Mouse (Mus musculus) midbrain, postnatal 0 days (tissue): ENCODE measurements around the gene Ankrd13b. TPM values are rescaled to one million over a fixed set of nuclear protein-coding genes. Genes with fewer than 3 reads are reported as not detected.

Experiments
- ATAC-seq: fragments of 200-750 bp; cut with Nextera tagmentation; 2 replicates; pipeline ENCODE4 v1.8.0; 2017; ENCODE audit warnings: moderate number of reproducible peaks, mild to moderate bottlenecking, moderate TSS enrichment, moderate library complexity; ENCODE audit not compliant: low FRiP score
- DNase-seq: peaks from one replicate; pipeline ENCODE4 v3.0.0-alpha.2; 2015; ENCODE audit warnings: low spot score
- H3K27ac ChIP-seq: fragments of 300-500 bp; sonication (generic); 2 replicates; pipeline ENCODE4 v1.5.1; 2014; ENCODE audit warnings: low read depth, mild to moderate bottlenecking, low read length, mixed read lengths
- H3K27me3 ChIP-seq: fragments of 300-500 bp; sonication (generic); 2 replicates; pipeline ENCODE4 v1.6.1; 2014; ENCODE audit warnings: low read length, control low read depth, mixed read lengths; ENCODE audit not compliant: insufficient read depth
- H3K36me3 ChIP-seq: fragments of 300-500 bp; sonication (generic); 2 replicates; pipeline ENCODE4 v1.6.1; 2014; ENCODE audit warnings: low read length, control low read depth, mixed read lengths; ENCODE audit not compliant: insufficient read depth
- H3K4me1 ChIP-seq: fragments of 300-500 bp; sonication (generic); 2 replicates; pipeline ENCODE4 v1.6.1; 2014; ENCODE audit warnings: mild to moderate bottlenecking, control low read depth, antibody characterized with exemption, low read length, mixed read lengths; ENCODE audit not compliant: insufficient read depth
- H3K4me2 ChIP-seq: fragments of 300-500 bp; sonication (generic); 2 replicates; pipeline ENCODE4 v1.6.1; 2014; ENCODE audit warnings: low read depth, mild to moderate bottlenecking, low read length, mixed read lengths; ENCODE audit not compliant: poor library complexity, severe bottlenecking
- H3K4me3 ChIP-seq: fragments of 300-500 bp; sonication (generic); 2 replicates; pipeline ENCODE4 v1.5.1; 2014; ENCODE audit warnings: low read depth, mild to moderate bottlenecking, low read length, moderate library complexity
- H3K9ac ChIP-seq: fragments of 300-500 bp; sonication (generic); replicated peaks from 2 replicates; pipeline ENCODE4 v1.6.1; 2014; ENCODE audit warnings: mild to moderate bottlenecking, low read length, moderate library complexity, mixed read lengths; ENCODE audit not compliant: poor library complexity, severe bottlenecking
- H3K9me3 ChIP-seq: fragments of 300-500 bp; sonication (generic); 2 replicates; pipeline ENCODE4 v1.6.1; 2016; ENCODE audit warnings: low read length, control low read depth
- CTCF ChIP-seq: IDR thresholded peaks from 2 replicates; pipeline ENCODE4 v1.5.1; 2016; ENCODE audit warnings: antibody characterized with exemption, mild to moderate bottlenecking
- WGBS: fragments of 180-500 bp; shearing (Covaris S2); extraction: QIAGEN DNeasy Blood & Tissue Kit; methylation state at CpG from one replicate; pipeline ENCODE4 v1.1.7; 2014; 5-methylcytosine and 5-hydroxymethylcytosine counted together
- polyA plus RNA-seq: library from polyadenylated mRNA; unstranded; fragments of >200 nt; fragmentation: Nextera tagmentation; extraction: Ambion mirVana; gene quantifications from 2 replicates; pipeline ENCODE4 v1.2.1, GENCODE M21; 2015
- total RNA-seq: library from RNA; depleted of rRNA; stranded (reverse); fragments of >200 nt; gene quantifications from 2 replicates; pipeline ENCODE4 v1.2.3, GENCODE M21; 2014

The Ankrd13b gene
- total and polyA plus RNA-seq, 2 experiments from 2014 or later: 43.6 to 75.5 TPM

DNA sequence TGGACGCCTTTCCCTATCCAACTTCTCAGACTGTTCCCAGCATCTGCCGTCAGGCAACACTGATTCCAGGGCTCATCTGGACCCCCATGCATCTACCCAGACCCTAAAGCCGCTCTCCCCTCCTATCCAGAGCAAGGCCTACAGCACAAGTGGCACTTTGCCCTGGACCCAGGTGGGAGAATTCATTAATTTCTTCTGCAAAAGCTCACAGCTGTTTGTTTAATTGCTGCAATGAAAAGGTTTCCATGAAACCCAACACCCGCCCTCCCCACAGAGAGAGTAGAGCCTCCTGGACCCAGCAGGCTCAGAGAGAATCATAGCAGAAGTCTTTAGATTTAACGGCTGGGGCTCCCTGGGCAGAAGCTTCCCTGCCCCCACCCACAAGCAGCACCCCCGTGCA lies 4.2 kb downstream of the Ankrd13b start:
- H3K4me3 ChIP-seq: no peak overlapping the region
- H3K4me2 ChIP-seq: 0 out of 2 replicates have a peak overlapping the region, but pooled peaks have one; percentile 6
- ATAC-seq (no peak), DNase-seq (peak; percentile 56)
- no peak for TF ChIP-seq CTCF
- H3K9ac ChIP-seq: no peak overlapping the region
- H3K27me3 ChIP-seq: no peaks in the 10 kb centered on the region
- H3K36me3 ChIP-seq: no peaks in the 10 kb centered on the region
- 46% methylated on average over 6 of the region's 6 CpGs for WGBS
- H3K4me1 ChIP-seq: peaks cover 28% of the 10 kb centered on the region; the same call in 1 of the 2 replicates
- H3K9me3 ChIP-seq: no peaks in the 10 kb centered on the region
- no peak overlapping the region for H3K27ac ChIP-seq

DNA sequence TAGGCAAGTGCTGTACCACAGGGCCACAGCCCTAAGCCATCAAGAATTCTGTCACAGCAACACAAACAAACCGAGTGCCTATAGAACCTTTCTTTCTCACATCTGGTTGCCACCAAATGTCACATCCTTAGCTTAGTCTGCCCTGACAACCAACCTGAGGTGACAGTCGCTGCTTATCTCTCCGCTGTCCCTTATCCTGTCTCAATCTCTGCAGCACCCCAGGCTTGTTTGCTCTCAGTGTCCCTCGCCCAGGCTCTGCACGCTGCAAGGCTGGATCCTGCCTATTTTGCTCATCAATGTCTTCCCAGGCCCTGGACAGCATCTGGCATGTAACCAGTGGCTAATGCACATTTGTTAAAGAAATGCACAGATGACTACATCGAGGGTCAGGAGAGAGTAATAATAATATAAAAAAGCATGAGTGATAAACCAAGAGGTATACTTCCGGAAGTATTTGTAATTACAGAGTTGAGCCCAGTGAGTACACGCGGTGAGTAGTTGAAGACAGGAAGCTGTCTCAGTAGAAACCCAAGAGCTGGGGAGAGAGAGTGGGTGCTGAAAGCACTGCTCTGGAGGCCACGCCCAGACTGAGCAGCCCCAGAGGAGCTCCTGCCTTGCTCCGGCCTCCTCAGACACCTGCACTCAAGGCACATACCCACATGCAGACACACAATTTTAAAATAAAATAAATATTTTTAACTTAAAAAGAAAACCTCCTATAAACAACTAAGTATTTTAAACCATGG lies 5.8 kb downstream of the Ankrd13b start:
- H3K9me3 ChIP-seq: no peaks in the 10 kb centered on the region
- TF ChIP-seq CTCF: no peak
- no peaks in the 10 kb centered on the region for H3K27me3 ChIP-seq
- DNase-seq (no peak), ATAC-seq (no peak)
- H3K36me3 ChIP-seq: no peaks in the 10 kb centered on the region
- H3K27ac ChIP-seq: no peak overlapping the region
- 76% methylated on average over 11 of the region's 11 CpGs for WGBS
- no peak overlapping the region for H3K4me2 ChIP-seq
- H3K4me3 ChIP-seq: no peak overlapping the region
- H3K4me1 ChIP-seq: peaks cover 28% of the 10 kb centered on the region; the same call in 1 of the 2 replicates
- H3K9ac ChIP-seq: no peak overlapping the region

DNA sequence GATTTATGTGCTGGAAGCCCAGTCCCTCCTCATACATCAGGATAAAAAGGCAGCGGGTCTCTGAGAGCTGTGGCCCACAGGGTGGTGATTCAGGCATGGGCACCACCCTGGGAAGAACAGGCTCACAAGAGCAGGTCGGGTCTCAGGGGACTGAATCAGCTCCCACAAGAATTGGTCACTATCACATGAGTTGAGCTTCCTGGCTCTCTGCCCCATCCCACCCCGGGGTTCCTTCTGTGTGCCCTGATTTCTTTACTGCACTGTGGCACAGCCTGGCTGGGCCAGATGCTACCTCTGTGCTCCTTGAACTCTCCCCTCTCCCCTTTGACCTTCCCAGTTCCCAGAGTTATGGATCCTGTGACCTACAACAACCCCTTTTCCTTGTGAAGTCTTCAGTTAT lies 6.4 kb downstream of the Ankrd13b start:
- H3K4me1 ChIP-seq: peaks cover 27% of the 10 kb centered on the region; the same call in 1 of the 2 replicates

DNA sequence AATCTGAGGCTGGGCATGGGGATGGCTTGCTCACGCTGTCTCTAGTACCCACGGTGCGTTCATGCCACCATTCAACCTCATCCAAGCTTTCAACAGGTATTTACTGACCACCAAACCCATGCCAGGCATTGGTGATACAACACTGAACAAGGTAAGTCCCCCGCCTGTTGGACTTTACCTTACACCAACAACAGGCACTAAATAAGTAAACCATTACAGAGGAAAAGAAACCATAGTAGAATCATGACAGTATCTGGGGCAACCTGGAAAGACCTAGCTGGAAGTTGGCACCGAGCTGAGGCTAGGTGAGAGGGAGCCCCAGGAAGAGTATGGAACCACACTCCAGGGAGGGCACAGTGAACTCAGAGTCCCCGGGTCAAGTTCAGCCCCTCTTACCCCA lies 12.6 kb downstream of the Ankrd13b start:
- DNase-seq: no peak
- Histone ChIP-seq H3K4me2 (no peak overlapping the region), H3K27me3 (no peaks in the 10 kb centered on the region), H3K36me3 (peaks cover 28% of the 10 kb centered on the region), H3K4me3 (no peak overlapping the region), H3K27ac (no peak overlapping the region), H3K4me1 (no peaks in the 10 kb centered on the region; the same call in 1 of the 2 replicates), H3K9me3 (no peaks in the 10 kb centered on the region), H3K9ac (no peak overlapping the region)
- no peak for ATAC-seq
- TF ChIP-seq CTCF: no peak
- WGBS: 92% methylated on average over 6 of the region's 6 CpGs

More for the DNA sequence above, 6.4 kb downstream of the Ankrd13b start:
- Histone ChIP-seq H3K4me3 (no peak overlapping the region), H3K36me3 (no peaks in the 10 kb centered on the region), H3K4me2 (no peak overlapping the region), H3K9ac (no peak overlapping the region), H3K9me3 (no peaks in the 10 kb centered on the region), H3K27ac (no peak overlapping the region), H3K27me3 (no peaks in the 10 kb centered on the region)
- no peak for TF ChIP-seq CTCF
- ATAC-seq (no peak), DNase-seq (no peak)
- 78% methylated on average over 3 of the region's 3 CpGs for WGBS

DNA sequence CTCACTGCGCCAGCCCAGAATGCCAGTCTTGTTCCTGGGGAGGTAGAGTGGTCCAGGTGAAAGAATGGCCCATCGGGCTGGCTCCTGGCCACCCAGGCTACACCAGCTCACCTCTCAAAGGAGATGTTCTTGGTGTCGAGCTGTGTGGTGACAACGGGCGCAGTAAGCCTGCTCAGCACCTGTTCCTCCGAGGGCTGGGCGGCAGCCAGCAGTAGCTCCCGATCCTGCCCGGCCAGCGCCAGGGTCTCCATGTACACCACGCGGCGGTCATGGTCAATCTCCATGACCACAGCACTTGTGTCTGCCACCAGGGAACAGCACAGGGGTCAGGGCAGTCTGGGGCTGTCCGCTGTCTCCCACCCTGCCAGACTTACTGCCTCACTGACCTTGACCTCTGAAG lies 13.3 kb downstream of the Ankrd13b start:
- Histone ChIP-seq H3K27ac (no peak overlapping the region), H3K36me3 (peaks cover 35% of the 10 kb centered on the region), H3K27me3 (no peaks in the 10 kb centered on the region)

DNA sequence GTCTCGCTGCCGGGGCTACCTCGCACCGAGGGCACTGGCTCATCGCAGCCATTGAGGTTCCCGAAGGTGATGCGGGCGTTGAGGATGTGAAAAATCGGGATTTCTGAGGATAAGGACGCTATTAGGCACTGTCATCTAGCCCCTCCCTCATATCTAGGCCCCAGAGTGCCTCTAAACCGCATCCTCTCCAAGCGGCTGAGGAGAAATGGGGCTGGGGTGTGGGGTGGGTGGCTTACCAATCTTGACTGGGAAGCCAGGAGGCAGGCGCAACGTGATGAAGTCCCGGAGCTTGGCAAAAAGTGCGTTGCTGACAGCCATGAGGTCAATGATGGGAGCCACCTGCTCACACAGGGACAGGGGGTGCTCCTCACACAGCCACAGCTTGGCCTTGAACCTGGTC lies 16.7 kb downstream of the Ankrd13b start:
- Histone ChIP-seq H3K27ac (no peak overlapping the region), H3K36me3 (peaks cover 40% of the 10 kb centered on the region)
- no peak for ATAC-seq

More for the DNA sequence above, 13.3 kb downstream of the Ankrd13b start:
- DNase-seq: no peak
- Histone ChIP-seq H3K4me1 (no peaks in the 10 kb centered on the region), H3K4me3 (no peak overlapping the region), H3K9me3 (no peaks in the 10 kb centered on the region), H3K9ac (no peak overlapping the region), H3K4me2 (no peak overlapping the region)
- WGBS: 93% methylated on average over 14 of the region's 14 CpGs
- TF ChIP-seq CTCF: no peak
- ATAC-seq: no peak

More for the DNA sequence above, 16.7 kb downstream of the Ankrd13b start:
- no peak for TF ChIP-seq CTCF
- DNase-seq: no peak
- Histone ChIP-seq H3K9me3 (no peaks in the 10 kb centered on the region), H3K9ac (no peak overlapping the region), H3K4me2 (no peak overlapping the region), H3K4me1 (0 out of 2 replicates have a peak, but pooled peaks cover under 1% of the 10 kb centered on the region), H3K27me3 (peaks cover 4% of the 10 kb centered on the region; the same call in 1 of the 2 replicates), H3K4me3 (no peak overlapping the region)
- 92% methylated on average over 16 of the region's 16 CpGs for WGBS
